8 mouse cellular contexts compared by ENCODE assay signal in the genomic region with DNA sequence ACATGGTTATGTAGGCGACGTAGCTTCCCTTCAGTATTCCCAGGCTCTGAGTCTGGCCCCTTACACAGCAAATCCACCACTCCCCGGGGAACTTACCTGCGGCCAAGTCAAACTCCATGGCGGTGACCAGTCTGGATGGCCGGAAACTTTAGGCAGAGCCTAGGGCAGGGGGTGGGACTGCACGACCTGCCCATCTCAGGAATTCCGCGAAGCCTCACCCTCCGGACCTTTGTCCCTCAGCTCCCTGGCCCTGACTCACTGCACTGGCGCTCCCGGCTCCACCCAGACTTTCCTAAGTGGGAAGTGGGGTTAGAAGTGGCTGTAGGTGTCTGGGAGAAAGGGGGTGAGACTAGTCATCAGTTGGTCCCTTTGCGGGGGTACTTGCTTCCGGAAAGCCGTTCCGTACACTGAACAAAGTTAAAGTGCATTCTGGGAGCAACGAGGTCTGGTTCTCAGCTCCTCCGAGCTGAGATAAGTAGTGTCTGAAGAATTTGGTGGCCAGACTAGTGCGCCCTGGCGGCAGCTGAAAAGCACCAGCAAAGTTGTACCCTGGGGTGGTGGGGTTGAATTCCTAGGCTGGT. TPM values are rescaled to one million over a fixed set of nuclear protein-coding genes. Genes with fewer than 3 reads are reported as not detected.
DNase-seq lines count a peak whose midpoint lies in the region; ATAC-seq lines count a peak whose summit lies in the region.

A gene (minus strand): TSS at position 206 of the 581 bp plus-strand sequence.

- no peaks in the 10 kb centered on the region for H3K4me1 ChIP-seq in embryonic facial prominence, embryonic 14.5 days (ENCODE audit: control insufficient read depth, insufficient read depth, low read length)
- H3K4me1 ChIP-seq in hindbrain, embryonic 11.5 days (replicated peaks; ENCODE audit: control insufficient read depth, insufficient read depth, low read length), result 0 out of 2 replicates have a peak, but pooled peaks cover 4% of the 10 kb centered on the region
- peaks cover 17% of the 10 kb centered on the region for H3K4me1 ChIP-seq in limb, embryonic 13.5 days
- peaks cover 10% of the 10 kb centered on the region for H3K4me1 ChIP-seq in midbrain, embryonic 13.5 days (replicated peaks)

- peak within 1 kb of the TSS; percentile 21 for H3K4me3 ChIP-seq in embryonic facial prominence, embryonic 14.5 days (ENCODE audit: low read depth, low read length)
- H3K4me3 ChIP-seq in hindbrain, embryonic 11.5 days (ENCODE audit: low read depth, low read length), result peak within 1 kb of the TSS; percentile 18; the same call in 1 of the 2 replicates
- H3K4me3 ChIP-seq in limb, embryonic 13.5 days, result peak within 1 kb of the TSS; percentile 29
- peak within 1 kb of the TSS; percentile 12 for H3K4me3 ChIP-seq in midbrain, embryonic 13.5 days (replicated peaks)

- H3K36me3 ChIP-seq in embryonic facial prominence, embryonic 14.5 days (ENCODE audit: control insufficient read depth, insufficient read depth, low read length), result peaks cover 30% of the 10 kb centered on the region
- H3K36me3 ChIP-seq in hindbrain, embryonic 11.5 days (ENCODE audit: control insufficient read depth, insufficient read depth, low read length), result 0 out of 2 replicates have a peak, but pooled peaks cover 2% of the 10 kb centered on the region
- H3K36me3 ChIP-seq in limb, embryonic 13.5 days, result peaks cover 40% of the 10 kb centered on the region
- peaks cover 24% of the 10 kb centered on the region for H3K36me3 ChIP-seq in midbrain, embryonic 13.5 days

- peak within 1 kb of the TSS; percentile 14; the same call in 1 of the 2 replicates for H3K9ac ChIP-seq in embryonic facial prominence, embryonic 14.5 days (ENCODE audit: low read depth, low read length)
- peak within 1 kb of the TSS; percentile 32 for H3K9ac ChIP-seq in hindbrain, embryonic 11.5 days (ENCODE audit: low read depth, low read length)
- peak within 1 kb of the TSS; percentile 45 for H3K9ac ChIP-seq in limb, embryonic 13.5 days
- H3K9ac ChIP-seq in midbrain, embryonic 13.5 days (replicated peaks), result peak within 1 kb of the TSS; percentile 41; the same call in 1 of the 2 replicates

- no peak for ATAC-seq in embryonic facial prominence, embryonic 14.5 days (ENCODE audit: low read depth)
- no peak for ATAC-seq in hindbrain, embryonic 11.5 days (ENCODE audit: low FRiP score)
- ATAC-seq in limb, embryonic 13.5 days (ENCODE audit: low FRiP score, low read depth), result peak; percentile 20; the same call in 1 of the 2 replicates
- no peak for ATAC-seq in midbrain, embryonic 13.5 days

- 19% methylated on average over 20 of the region's 20 CpGs for WGBS in embryonic facial prominence, embryonic 14.5 days
- WGBS in hindbrain, embryonic 11.5 days, result 8% methylated on average over 20 of the region's 20 CpGs
- WGBS in limb, embryonic 13.5 days, result 16% methylated on average over 20 of the region's 20 CpGs
- WGBS in midbrain, embryonic 13.5 days, result 11% methylated on average over 20 of the region's 20 CpGs

- peak within 1 kb of the TSS; percentile 50 for H3K4me2 ChIP-seq in embryonic facial prominence, embryonic 14.5 days (ENCODE audit: low read depth, low read length)
- peak within 1 kb of the TSS; percentile 35 for H3K4me2 ChIP-seq in hindbrain, embryonic 11.5 days (replicated peaks; ENCODE audit: low read depth, low read length)
- H3K4me2 ChIP-seq in limb, embryonic 13.5 days (replicated peaks), result peak within 1 kb of the TSS; percentile 58
- peak within 1 kb of the TSS; percentile 45 for H3K4me2 ChIP-seq in midbrain, embryonic 13.5 days (replicated peaks)

- H3K27ac ChIP-seq in embryonic facial prominence, embryonic 14.5 days (replicated peaks; ENCODE audit: low read depth, low read length), result no peak within 1 kb of the TSS
- H3K27ac ChIP-seq in hindbrain, embryonic 11.5 days (ENCODE audit: low read depth, low read length), result no peak within 1 kb of the TSS
- H3K27ac ChIP-seq in limb, embryonic 13.5 days, result no peak within 1 kb of the TSS
- H3K27ac ChIP-seq in midbrain, embryonic 13.5 days, result no peak within 1 kb of the TSS

- peaks cover 6% of the 10 kb centered on the region; the same call in 1 of the 2 replicates for H3K27me3 ChIP-seq in embryonic facial prominence, embryonic 14.5 days (replicated peaks; ENCODE audit: control insufficient read depth, insufficient read depth, low read length)
- peaks cover 6% of the 10 kb centered on the region for H3K27me3 ChIP-seq in hindbrain, embryonic 11.5 days (ENCODE audit: control insufficient read depth, insufficient read depth, low read length)
- peaks cover 22% of the 10 kb centered on the region for H3K27me3 ChIP-seq in limb, embryonic 13.5 days
- H3K27me3 ChIP-seq in midbrain, embryonic 13.5 days, result peaks cover 26% of the 10 kb centered on the region

- DNase-seq in ZHBTc4 (ENCODE audit: low read depth, low spot score) (peak; percentile 79), adipocyte (ENCODE audit: low spot score) (no peak)
- DNase-seq in embryonic facial prominence, embryonic 14.5 days (ENCODE audit: low spot score), result no peak
- peak; percentile 39 for DNase-seq in hindbrain, embryonic 11.5 days (ENCODE audit: low spot score)
- DNase-seq in urinary bladder, postnatal 14 days (ENCODE audit: low spot score), result peak; percentile 77
- DNase-seq in left cerebral cortex, adult 8-10 months (ENCODE audit: low spot score in 2 of 2), result no peak

- no peaks in the 10 kb centered on the region for H3K9me3 ChIP-seq in embryonic facial prominence, embryonic 14.5 days (ENCODE audit: control insufficient read depth, low read length)
- no peaks in the 10 kb centered on the region for H3K9me3 ChIP-seq in hindbrain, embryonic 11.5 days (ENCODE audit: control insufficient read depth, low read length)
- no peaks in the 10 kb centered on the region for H3K9me3 ChIP-seq in limb, embryonic 13.5 days
- no peaks in the 10 kb centered on the region for H3K9me3 ChIP-seq in midbrain, embryonic 13.5 days

RNA-seq across cellular contexts. Expression of the gene that starts here (rescaled TPM):
- 1.9 and 4.3 TPM in 2 replicates for polyA plus RNA-seq in embryonic facial prominence, embryonic 14.5 days (2014; fragmentation: Nextera tagmentation; extraction: Ambion mirVana)
- polyA plus RNA-seq in hindbrain, embryonic 11.5 days (2014; fragmentation: Nextera tagmentation; extraction: Ambion mirVana), result 2.5 and 2.7 TPM in 2 replicates
- 1.7 and 2.0 TPM in 2 replicates for polyA plus RNA-seq in limb, embryonic 13.5 days (2015; fragmentation: Nextera tagmentation; extraction: Ambion mirVana)
- 0.92 and 2.0 TPM in 2 replicates for polyA plus RNA-seq in midbrain, embryonic 13.5 days (2015; fragmentation: Nextera tagmentation; extraction: Ambion mirVana)
- not detected for total RNA-seq in left cerebral cortex, adult 8-10 months (2022)

Comparison
In these comparisons a context has a peak if more than half of its experiments do, and no peak if none do; other contexts are left out.
1. DNase-seq: peak in ZHBTc4 (single experiment), hindbrain, embryonic 11.5 days (single experiment) and urinary bladder, postnatal 14 days (single experiment); none in embryonic facial prominence, embryonic 14.5 days (single experiment), left cerebral cortex, adult 8-10 months (0 of 2) and adipocyte (single experiment).
2. Peak in every context shown above with its lines, with median percentiles within 50 percentile points of each other: H3K4me2 ChIP-seq, H3K4me3 ChIP-seq and H3K9ac ChIP-seq.